Mouse (Mus musculus): ENCODE measurements around the gene Cdk12. TPM values are rescaled to one million over a fixed set of nuclear protein-coding genes. Genes with fewer than 3 reads are reported as not detected.

The Cdk12 gene
- polyA plus RNA-seq, 1 experiment from 2014 or later = 10.0 TPM

DNA sequence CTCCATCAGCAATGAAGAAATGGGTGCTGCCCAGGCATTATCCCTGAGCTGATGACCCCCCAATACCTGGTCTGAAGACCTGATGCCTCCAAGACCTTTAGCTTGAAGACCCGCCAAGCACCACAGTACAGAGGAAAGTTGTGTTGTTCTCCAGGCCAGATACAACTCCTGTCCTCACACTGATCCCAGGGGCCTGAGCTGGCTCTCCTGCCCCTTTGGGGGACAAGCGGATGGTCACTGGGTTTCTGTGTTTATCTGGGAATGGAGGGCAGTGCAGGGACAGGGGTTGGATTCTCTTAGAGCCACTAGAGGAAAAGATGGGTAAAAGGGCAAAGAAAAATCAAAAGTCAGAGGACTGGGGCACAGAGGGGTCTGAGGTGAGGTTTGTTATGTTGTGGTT is 117.1 kb downstream of the Cdk12 start:
- H3K9me3 ChIP-seq = no peaks in the 10 kb centered on the region
- peaks cover 100% of the 10 kb centered on the region for H3K27me3 ChIP-seq
- no peak overlapping the region for H3K27ac ChIP-seq
- WGBS = 14% methylated on average over 2 of the region's 2 CpGs
- H3K4me1 ChIP-seq = no peaks in the 10 kb centered on the region
- no peaks in the 10 kb centered on the region for H3K36me3 ChIP-seq
- no peak for ATAC-seq (ENCODE audit: borderline replicate concordance, extremely low read depth, low FRiP score, low TSS enrichment)
- no peak overlapping the region for H3K4me2 ChIP-seq
- H3K9ac ChIP-seq = no peak overlapping the region
- H3K4me3 ChIP-seq = no peak overlapping the region

DNA sequence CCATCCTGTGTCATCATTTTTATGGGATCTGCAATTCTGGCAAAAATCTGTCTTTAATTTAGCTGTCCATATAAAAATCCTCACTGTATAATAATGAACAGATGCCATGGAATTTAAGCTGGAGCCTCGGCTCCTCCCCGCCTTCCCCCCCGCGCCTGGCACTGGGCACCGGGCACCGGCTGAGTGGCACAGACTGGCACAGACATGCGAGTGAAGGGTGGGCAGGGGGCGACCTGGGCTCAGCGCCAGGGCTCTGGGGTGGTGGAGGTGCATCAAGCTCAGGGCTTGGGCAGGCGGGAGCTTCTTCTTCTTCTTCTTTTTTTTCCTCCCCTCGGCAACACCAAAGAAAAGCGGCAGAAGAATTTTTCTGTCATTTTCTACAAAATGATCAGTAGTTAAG is 117.5 kb downstream of the Cdk12 start:
- peaks cover 100% of the 10 kb centered on the region for H3K27me3 ChIP-seq
- ATAC-seq (ENCODE audit: borderline replicate concordance, extremely low read depth, low FRiP score, low TSS enrichment) = no peak
- no peak overlapping the region for H3K9ac ChIP-seq
- no peak overlapping the region for H3K27ac ChIP-seq
- H3K4me3 ChIP-seq = no peak overlapping the region
- no peaks in the 10 kb centered on the region for H3K36me3 ChIP-seq
- no peak overlapping the region for H3K4me2 ChIP-seq
- no peaks in the 10 kb centered on the region for H3K4me1 ChIP-seq
- no peaks in the 10 kb centered on the region for H3K9me3 ChIP-seq
- 17% methylated on average over 12 of the region's 12 CpGs for WGBS

DNA sequence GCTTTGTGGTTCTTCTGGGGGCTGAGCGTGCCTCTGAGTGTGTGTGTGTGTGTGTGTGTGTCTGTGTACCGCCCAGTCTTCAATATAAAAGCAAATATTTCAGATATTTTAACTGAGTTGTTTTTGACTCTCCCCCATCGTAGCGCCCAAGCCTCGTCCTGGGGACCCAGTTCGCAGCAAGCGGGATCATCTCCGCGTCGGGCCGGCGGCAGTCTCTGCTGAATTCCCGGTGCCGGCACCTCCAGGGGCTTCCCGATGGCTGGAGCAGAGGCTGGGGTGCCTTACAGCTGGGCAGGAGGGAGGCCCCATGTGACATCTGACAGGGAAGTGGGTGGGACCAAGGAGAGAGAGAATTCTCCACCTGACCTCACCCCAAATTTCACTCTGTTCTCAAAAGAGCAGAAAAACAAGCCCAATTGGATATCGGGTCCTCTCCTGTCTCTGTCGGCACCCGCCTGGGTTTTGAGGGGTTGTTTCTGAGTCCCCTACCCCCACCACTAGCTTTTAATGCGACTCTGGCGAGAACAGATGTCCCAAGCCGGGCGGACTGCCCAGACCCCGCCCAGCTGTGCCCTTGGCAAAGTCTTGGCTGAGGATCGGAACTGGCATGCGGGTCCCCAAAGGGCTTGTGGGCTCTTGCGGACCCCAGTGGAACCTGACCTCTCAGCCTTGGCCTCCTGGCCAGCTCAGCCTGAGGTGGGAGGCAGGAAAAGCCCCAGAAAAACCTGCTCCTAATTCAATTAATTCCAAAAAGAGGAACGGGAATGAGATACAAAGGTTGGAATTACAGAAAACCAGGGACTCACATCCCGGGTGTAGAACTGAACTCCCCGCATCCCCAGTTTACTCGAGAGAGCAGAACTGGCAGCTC is 118.2 kb downstream of the Cdk12 start:
- Histone ChIP-seq H3K9ac (no peak overlapping the region), H3K9me3 (no peaks in the 10 kb centered on the region), H3K27ac (no peak overlapping the region), H3K4me3 (no peak overlapping the region), H3K36me3 (no peaks in the 10 kb centered on the region), H3K4me2 (no peak overlapping the region), H3K27me3 (peaks cover 100% of the 10 kb centered on the region), H3K4me1 (no peaks in the 10 kb centered on the region)
- no peak for ATAC-seq (ENCODE audit: borderline replicate concordance, extremely low read depth, low FRiP score, low TSS enrichment)
- WGBS = 3% methylated on average over 30 of the region's 30 CpGs

DNA sequence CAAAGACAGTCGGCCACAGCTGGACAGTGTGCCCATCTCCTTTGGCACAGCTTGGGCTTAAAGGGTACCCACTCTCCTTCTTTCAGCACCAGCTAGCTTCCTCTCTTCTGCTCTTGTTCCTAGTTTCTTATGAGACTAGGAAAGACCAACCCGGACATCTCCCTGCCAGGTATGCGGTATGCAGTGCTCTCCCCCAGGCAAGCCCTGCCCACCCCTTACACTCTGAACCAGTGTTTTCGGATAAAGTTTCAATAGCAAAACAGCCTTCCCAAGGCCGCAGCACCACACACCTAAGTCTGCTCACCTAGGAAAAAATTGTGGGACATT is 118.8 kb downstream of the Cdk12 start:
- Histone ChIP-seq H3K36me3 (no peaks in the 10 kb centered on the region), H3K4me2 (no peak overlapping the region), H3K9me3 (no peaks in the 10 kb centered on the region), H3K4me3 (no peak overlapping the region), H3K27ac (no peak overlapping the region), H3K9ac (no peak overlapping the region), H3K27me3 (peaks cover 100% of the 10 kb centered on the region), H3K4me1 (no peaks in the 10 kb centered on the region)
- 6% methylated on average over 5 of the region's 5 CpGs for WGBS
- ATAC-seq (ENCODE audit: borderline replicate concordance, extremely low read depth, low FRiP score, low TSS enrichment) = no peak

DNA sequence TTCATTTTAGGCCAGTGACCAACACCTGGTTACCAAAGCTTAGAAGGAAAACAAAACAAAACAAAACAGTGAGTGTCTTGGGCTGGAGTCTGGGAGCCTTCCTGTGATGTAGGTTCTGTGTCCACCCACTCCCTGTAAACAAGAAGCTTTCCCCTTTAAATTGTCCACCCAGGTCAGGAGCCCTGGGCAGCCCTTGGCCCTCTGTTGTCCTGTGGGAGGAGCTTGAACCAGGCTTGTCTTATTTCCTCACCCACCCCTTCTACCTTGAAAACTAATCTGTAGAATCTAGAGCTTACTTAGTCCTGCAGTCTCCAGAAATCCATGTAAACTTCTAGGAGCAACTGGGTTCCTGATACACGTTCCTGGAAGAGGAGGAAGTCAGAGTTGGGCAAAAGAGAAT is 119.3 kb downstream of the Cdk12 start:
- peaks cover 100% of the 10 kb centered on the region for H3K27me3 ChIP-seq
- no peak for ATAC-seq (ENCODE audit: borderline replicate concordance, extremely low read depth, low FRiP score, low TSS enrichment)
- H3K9me3 ChIP-seq = no peaks in the 10 kb centered on the region
- H3K4me1 ChIP-seq = peaks cover 2% of the 10 kb centered on the region
- H3K36me3 ChIP-seq = no peaks in the 10 kb centered on the region
- no peak overlapping the region for H3K4me2 ChIP-seq
- no peak overlapping the region for H3K9ac ChIP-seq
- no peak overlapping the region for H3K4me3 ChIP-seq
- H3K27ac ChIP-seq = no peak overlapping the region
- whole genome bisulfite sequencing = 0% methylated on average over 1 of the region's 1 CpGs

DNA sequence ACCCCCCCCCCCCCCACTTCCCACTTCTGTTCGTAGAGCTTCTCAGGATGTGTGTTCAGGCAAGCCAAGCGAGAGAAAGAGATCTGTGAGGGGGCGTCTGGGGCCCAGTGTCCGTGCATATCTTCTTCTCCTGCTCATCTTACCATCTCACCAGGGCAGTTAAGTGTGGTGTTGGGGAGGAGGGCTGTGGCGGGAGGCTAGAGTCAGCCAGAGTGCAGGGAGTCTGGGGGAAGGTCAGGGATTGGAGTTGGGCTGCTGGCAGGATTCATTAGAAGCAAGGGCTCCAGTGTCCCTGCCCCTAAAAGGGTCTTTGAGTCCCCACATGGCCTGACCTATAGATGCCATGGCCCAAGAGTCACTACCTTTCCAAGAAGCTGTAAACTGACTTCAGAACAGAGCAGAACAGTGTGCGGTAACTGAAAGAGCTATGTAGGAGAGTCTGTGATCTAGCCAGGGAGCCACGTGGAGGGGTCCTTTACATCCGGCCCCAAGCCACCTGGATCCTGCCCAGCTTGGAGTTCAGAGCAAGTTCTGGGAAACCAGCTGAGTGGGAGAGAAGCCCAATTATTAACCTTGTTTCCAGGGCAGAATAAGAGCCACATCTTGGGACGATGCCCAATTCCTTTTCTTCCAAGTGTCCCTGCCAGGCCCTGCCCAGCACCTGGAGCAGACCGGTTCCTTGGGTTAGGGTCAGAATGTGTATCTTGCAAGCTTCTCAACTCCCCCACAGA is 120.4 kb downstream of the Cdk12 start:
- Histone ChIP-seq H3K27me3 (peaks cover 100% of the 10 kb centered on the region), H3K9ac (no peak overlapping the region), H3K36me3 (no peaks in the 10 kb centered on the region), H3K4me3 (no peak overlapping the region), H3K4me2 (no peak overlapping the region), H3K4me1 (peaks cover 12% of the 10 kb centered on the region), H3K9me3 (no peaks in the 10 kb centered on the region), H3K27ac (no peak overlapping the region)
- WGBS = 5% methylated on average over 10 of the region's 10 CpGs
- ATAC-seq (ENCODE audit: borderline replicate concordance, extremely low read depth, low FRiP score, low TSS enrichment) = no peak

DNA sequence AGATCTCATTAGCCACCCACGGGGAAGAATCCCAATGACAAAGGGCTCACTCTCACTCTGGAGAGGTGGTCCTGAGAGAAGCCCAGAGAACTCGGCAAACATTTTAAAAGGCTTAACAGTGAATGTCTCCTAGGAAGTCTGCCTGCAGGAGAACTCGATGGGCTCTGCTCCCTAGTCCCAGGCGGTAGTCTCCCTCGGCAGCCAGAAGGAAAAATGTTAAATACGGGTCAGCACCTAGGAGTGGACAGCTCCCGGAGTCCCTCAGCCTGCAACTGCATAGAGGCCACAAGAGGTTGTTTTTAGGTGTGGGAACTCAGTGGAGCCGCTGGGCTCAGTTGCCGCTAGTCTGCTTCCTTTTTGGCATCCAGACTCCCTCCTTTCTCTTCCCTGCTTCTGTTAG is 121.1 kb downstream of the Cdk12 start:
- H3K27ac ChIP-seq = no peak overlapping the region
- H3K36me3 ChIP-seq = no peaks in the 10 kb centered on the region
- no peak overlapping the region for H3K4me3 ChIP-seq
- H3K27me3 ChIP-seq = peaks cover 100% of the 10 kb centered on the region
- peaks cover 19% of the 10 kb centered on the region for H3K4me1 ChIP-seq
- WGBS = 4% methylated on average over 9 of the region's 9 CpGs
- H3K4me2 ChIP-seq = no peak overlapping the region
- H3K9ac ChIP-seq = no peak overlapping the region
- no peaks in the 10 kb centered on the region for H3K9me3 ChIP-seq
- ATAC-seq (ENCODE audit: borderline replicate concordance, extremely low read depth, low FRiP score, low TSS enrichment) = no peak

DNA sequence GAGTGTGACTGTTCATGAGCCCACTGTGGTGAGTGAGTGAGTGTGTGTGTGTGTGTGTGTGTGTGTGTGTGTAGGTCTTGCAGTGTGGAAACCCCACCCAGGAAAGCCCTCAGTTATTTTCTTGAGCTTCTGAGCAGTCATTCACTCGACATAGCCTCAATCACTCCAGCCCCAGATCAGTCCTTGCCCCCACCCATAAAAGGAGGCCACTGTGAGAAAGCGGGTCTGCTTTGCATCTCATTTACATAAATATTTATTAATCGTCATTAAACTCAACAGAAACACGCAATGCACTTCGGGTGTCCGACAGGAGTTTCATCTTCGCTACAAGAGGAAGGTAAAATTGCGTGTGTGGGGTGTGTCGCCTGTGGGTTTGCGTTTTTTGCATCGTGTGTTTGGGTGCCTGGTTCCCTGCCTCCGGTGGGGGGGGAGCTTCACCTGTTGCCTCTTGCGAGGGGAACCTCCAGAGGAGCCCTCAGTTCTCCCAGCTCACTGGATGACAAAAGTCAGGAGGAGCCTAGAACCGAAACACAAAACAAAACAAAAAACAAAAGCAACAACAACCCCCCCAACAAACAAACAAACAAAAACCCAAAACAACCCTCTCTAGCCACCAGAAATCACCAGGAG is 122.4 kb downstream of the Cdk12 start:
- peaks cover 19% of the 10 kb centered on the region for H3K4me1 ChIP-seq
- 7% methylated on average over 14 of the region's 14 CpGs for WGBS
- H3K27me3 ChIP-seq = peaks cover 100% of the 10 kb centered on the region
- no peaks in the 10 kb centered on the region for H3K9me3 ChIP-seq
- no peak overlapping the region for H3K4me2 ChIP-seq
- no peak overlapping the region for H3K4me3 ChIP-seq
- H3K27ac ChIP-seq = no peak overlapping the region
- ATAC-seq (ENCODE audit: borderline replicate concordance, extremely low read depth, low FRiP score, low TSS enrichment) = no peak
- no peaks in the 10 kb centered on the region for H3K36me3 ChIP-seq
- no peak overlapping the region for H3K9ac ChIP-seq

DNA sequence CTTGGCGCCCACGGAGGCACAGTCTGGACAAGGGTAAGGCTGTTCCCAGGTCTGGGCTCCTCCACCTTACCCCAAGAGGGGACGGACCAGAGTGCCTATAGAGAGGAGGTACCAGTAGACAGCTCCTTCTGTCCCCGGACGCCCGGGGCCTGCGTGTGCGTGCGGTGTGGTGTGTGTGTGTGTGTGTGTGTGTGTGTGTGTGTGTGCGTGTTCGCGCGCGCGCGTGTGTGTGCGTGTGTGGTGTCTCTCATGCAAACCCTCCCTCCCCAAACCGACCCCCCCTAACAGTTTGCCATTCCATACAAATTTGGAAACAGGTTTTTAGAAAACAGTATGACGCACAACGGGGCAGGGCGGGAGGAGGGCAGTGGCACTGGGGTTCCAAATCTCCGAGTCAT is 123.0 kb downstream of the Cdk12 start:
- H3K4me2 ChIP-seq = no peak overlapping the region
- 3% methylated on average over 22 of the region's 22 CpGs for WGBS
- H3K9me3 ChIP-seq = no peaks in the 10 kb centered on the region
- ATAC-seq (ENCODE audit: borderline replicate concordance, extremely low read depth, low FRiP score, low TSS enrichment) = no peak
- H3K36me3 ChIP-seq = no peaks in the 10 kb centered on the region
- H3K9ac ChIP-seq = no peak overlapping the region
- H3K27ac ChIP-seq = no peak overlapping the region
- no peak overlapping the region for H3K4me3 ChIP-seq
- peaks cover 100% of the 10 kb centered on the region for H3K27me3 ChIP-seq
- H3K4me1 ChIP-seq = peaks cover 19% of the 10 kb centered on the region

DNA sequence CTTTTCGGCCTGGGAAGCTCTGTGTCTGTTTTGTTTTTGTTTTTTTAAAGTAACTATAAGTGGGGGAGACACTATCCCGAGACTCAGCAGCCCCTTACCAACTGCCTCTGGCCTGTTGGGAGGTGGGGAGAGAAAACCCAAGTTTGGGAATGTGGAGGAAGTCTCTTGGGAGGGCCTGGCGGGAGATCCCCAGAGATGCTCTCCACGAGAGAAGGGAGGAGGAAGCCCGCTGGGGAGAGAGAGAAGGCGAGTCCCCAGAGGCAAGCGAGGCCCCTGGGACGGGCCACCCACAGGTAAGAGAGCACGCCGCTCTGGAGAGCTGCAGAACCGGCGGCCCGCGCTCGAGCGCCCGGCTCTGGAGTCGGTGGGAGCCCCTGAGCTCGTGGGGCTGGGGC is 123.9 kb downstream of the Cdk12 start:
- no peak overlapping the region for H3K9ac ChIP-seq
- H3K4me1 ChIP-seq = peaks cover 19% of the 10 kb centered on the region
- H3K4me3 ChIP-seq = no peak overlapping the region
- H3K27ac ChIP-seq = no peak overlapping the region
- no peaks in the 10 kb centered on the region for H3K9me3 ChIP-seq
- no peak for ATAC-seq (ENCODE audit: borderline replicate concordance, extremely low read depth, low FRiP score, low TSS enrichment)
- no peaks in the 10 kb centered on the region for H3K36me3 ChIP-seq
- peaks cover 100% of the 10 kb centered on the region for H3K27me3 ChIP-seq
- 1% methylated on average over 19 of the region's 19 CpGs for WGBS
- no peak overlapping the region for H3K4me2 ChIP-seq

DNA sequence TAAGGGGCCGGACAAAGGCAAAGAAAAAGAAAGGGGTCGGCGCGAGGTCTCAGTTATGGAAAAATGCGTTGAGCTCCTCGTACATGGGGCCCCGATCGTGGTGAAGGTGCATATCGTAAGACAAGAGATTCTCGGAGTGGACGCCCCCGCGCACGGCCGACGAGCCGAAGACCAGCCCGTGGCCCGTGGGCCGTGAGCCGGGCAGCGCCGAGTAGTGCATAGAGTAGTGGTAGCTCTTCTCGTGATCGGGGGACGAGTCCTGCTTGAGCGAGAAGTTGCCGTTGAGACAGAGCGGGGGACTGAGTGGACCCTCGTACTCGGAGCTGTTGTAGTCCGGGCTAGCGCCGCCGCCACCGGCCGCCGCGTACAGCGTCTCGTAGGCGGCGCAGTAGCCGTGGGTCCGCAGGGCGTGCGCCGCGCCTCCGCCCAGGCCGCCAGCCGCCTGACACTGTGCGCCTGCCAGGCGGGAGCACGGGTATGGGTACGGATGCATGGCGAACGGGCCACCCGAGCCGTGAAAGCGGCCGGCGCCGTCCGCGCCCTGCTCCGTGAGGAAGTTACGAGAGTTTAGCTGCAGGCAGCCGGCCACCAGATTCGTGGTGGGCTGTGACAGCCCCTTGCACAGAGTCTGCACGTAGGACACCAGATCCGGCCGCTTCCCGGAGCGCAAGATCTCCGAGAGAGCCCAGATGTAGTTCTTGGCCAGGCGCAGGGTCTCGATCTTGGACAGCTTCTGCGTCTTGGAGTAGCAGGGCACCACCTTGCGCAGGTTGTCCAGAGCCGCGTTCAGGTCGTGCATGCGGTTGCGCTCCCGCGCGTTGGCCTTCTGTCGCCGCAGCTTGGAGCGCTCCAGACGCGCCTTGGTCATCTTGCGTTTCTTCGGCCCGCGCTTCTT is 124.5 kb downstream of the Cdk12 start:
- ATAC-seq (ENCODE audit: borderline replicate concordance, extremely low read depth, low FRiP score, low TSS enrichment) = no peak; the same call in 1 of the 2 replicates
- WGBS = under 1% methylated on average over 89 of the region's 97 CpGs
- H3K9me3 ChIP-seq = no peaks in the 10 kb centered on the region

More for the DNA sequence above, 124.5 kb downstream of the Cdk12 start:
- Histone ChIP-seq H3K4me3 (peak overlapping the region; percentile 23), H3K27ac (no peak overlapping the region), H3K27me3 (peaks cover 100% of the 10 kb centered on the region), H3K36me3 (no peaks in the 10 kb centered on the region), H3K9ac (no peak overlapping the region), H3K4me2 (peak overlapping the region; percentile 44), H3K4me1 (peaks cover 19% of the 10 kb centered on the region)

All from lung, embryonic 15.5 days (tissue).